Mouse (Mus musculus): ENCODE measurements around the gene Ubc.

Ubc gene

DNA sequence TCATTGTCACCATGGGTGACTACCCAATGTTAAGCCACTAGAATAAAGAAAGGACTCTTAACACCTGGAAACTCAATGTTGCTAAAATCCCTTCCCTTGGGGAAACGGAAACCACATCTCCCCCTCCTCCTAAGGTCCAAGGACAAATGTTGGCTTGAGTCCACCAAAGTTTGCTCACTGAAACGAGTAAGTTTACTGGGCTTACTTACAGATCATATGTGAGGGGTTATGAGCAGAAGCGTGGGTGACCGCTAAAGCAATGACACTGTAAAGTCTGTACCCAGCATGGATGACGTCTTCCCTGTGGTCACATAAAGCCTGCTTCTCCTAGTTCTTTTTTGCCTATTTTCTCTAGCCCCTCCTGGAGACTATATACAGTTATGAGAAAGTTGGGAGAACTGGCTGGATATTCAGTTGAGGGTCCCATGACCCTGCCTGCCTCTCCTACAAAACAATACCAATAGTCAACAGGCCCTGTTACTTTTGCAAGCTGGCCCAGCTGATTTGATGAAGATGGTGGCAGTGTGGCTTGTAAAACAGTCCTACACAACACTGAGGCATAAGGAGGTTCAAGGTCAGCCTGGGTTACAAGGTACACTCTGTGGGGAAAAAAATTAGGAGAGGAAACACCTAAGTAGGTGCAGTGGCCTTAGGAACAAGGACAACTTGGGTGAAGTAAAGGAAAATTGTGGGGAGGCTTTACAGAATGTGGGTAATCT lies 7.9 kb downstream of the Ubc start:
- DNase-seq, result peak; percentile 89

DNA sequence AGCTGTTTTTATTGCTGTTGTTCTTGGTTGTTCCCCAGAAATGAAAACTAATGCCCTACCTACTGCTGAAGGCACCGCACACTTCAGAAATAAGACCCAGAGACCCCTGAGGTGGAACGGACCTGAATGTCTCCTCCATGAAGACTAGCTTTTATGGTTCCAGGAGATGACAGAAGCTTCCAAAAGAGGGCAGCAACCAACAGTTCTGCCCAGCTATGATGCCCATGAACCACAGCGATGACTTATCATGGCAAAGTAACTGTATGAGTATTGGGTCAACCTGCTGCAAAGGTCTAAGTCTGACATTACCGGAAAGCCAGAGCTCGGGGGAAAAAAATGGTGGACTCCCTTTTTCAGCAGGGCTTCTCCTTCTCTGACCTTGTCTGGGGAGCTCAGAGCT lies 11.1 kb downstream of the Ubc start:
- DNase-seq, result peak; percentile 68

DNA sequence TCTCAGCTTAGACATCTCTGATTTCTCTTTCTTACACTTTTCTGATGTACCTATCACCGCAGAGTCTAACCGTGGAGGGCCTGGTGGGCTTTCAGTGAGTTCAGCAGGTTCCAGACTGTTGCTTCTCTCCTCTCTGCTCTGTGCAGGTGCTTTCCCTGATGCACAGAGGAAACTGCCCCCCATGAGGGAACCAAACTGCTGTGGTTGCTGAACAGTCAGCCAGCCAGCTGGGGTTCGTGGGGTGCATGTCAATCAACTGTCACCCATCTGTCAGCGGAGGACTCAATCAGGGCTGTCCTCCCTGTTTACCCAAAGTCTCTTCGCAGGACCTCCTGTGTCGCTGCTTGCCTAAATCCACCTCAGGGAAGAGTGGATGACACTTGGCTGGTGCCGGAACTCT lies 12.8 kb downstream of the Ubc start:
- no peak for DNase-seq

DNA sequence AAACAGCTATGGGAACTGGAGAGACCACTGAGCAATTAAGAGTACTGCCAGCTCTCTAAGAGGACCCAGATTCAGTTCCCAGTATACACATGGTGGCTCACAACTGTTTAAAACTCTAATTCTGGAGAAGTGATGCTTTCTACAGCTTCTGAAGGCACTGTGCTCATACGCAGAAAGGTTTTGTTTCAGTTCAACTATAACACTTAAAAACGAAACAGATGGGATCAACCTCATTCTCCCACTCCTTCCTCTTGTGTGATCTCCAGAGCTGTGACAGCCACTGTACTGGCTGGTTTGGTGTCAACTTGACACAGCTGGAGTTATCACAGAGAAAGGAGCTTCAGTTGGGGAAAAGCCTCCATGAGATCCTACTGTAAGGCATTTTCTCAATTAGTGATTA lies 14.1 kb downstream of the Ubc start:
- no peak for DNase-seq

DNA sequence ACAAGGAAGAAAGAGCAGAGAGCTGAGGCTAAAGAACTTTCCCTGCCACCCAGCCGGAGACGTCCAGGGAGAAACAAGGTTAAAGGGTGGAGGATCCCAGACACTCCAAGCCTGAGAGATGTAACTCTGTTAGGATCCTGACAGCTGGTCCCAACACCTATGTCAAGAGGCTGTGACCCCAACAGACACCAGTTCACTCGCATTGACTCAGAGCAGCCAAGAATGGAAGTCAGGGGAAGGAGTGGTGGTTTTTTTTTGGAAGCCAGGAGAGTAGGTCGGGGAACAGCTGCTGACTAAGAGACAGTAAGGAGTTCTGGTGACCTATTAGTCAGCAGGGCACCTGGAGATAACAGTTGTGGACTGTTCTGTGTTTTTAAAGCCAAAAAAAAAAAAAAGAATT lies 18.0 kb downstream of the Ubc start:
- no peak for DNase-seq

DNA sequence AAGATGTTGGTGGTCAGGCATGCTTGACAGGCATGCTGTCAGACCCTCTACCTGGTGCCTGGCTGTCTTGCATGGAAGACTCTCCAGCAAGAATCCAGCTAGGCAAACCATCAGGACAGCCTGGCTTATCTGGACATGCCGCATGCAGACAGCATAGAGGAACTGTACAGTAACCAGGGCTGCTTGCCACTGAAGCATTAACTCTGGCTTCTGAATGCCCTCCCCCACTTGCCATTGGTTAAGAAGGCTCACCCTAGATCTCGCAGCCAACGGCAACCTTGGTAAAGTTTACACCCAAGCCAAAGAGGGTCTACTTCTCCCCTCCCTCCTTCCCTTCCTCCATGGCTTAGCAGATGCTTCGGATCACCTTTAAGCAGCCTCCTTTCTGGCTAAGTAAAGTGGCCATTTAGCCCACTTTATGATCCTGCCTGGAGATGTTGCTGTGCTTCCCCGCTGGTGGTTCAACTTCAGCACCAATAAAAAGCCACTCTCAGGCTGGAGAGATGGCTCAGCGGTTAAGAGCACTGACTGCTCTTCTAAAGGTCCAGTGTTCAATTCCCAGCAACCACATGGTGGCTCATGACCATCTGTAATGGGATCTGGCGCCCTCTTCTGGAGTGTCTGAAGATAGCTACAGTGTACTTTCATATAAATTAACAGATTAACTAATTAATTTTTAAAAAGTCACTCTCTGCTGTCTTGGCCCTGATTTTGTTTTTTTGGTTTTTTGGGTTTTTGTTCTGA lies 18.9 kb downstream of the Ubc start:
- no peak for DNase-seq

DNA sequence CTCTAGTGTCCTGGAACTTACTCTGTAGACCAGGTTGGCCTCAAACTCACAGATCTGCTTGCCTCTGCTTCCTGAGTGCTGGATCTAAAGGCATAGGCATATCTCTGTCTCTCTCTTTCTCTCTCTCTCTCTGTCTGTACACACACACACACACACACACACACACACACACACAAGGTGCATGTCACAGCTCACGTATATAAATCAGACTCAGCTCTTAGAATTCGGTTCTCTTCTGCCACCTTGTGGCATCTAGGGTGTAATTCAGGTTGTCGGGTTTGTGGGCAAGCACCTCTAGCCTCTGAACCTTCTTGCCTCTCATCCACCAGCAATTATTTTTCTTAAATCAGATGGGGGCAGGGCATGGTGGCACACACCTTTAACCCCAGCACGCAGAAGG lies 21.4 kb downstream of the Ubc start:
- peak; percentile 89 for DNase-seq

DNA sequence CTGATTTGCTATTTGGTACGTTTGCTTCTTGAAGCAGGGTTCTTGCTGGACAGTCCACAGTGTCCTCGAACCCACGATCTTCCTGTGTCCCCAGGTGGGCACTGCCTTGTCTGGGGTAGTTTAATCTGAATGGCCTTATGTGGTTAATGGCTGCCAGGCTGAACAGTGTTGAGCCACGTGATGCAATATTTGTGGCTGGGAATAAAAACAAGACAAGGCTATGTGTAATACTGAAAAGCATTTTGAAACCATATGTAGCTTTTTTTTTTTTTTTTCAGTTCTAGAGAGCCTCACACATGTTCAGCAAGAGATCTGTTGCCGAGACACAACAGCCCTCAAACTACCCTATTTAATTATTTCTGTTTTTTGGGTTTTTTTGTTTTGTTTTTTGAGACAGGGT lies 21.8 kb downstream of the Ubc start:
- no peak for DNase-seq

DNA sequence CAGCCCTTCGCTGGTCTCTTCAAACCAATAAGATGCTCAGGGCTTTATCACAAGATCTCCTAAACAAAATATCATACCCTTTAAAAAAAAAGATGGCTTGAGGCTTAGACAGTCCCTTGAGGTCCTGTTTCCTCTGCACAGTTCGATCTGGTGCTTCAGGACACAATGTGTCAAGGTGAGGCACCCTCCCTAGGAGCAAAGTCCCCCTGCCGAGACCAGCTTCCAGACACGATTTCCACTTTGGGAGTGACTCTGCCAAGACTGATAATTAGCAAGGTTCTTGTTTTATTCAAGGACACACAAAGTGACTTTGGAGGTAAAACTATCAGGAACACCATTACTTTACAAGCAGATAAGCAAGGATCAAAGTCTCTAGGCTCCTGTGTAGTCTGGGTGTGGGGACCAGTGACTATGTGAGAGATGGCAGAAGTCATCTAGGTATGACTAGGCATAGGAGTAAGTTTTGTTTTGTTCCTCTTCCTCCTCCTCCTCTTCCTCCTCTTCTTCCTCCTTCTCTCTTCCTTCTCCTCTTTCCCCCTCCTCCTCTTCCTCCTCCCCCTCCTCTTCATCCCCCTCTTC lies 25.1 kb downstream of the Ubc start:
- no peak for DNase-seq

DNA sequence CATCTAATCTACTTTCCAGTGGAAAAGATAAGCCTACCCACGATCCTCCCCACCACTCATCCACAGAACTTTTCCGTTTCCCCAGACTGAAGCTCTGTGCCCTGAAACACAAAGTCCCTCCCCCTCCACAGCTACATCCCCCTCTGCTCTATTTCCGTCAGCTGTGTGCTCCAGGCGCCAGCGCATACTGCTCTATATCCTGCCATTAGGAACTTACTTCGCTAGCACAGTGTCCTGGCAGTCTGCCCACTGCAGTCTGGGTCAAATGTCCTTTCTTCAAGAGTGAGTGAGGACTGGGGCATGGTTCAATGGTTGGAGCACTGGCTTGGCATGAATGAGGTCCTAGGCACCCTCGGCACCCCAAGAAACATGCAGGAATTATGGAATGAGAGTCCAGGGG lies 26.1 kb downstream of the Ubc start:
- DNase-seq, result peak; percentile 95

DNA sequence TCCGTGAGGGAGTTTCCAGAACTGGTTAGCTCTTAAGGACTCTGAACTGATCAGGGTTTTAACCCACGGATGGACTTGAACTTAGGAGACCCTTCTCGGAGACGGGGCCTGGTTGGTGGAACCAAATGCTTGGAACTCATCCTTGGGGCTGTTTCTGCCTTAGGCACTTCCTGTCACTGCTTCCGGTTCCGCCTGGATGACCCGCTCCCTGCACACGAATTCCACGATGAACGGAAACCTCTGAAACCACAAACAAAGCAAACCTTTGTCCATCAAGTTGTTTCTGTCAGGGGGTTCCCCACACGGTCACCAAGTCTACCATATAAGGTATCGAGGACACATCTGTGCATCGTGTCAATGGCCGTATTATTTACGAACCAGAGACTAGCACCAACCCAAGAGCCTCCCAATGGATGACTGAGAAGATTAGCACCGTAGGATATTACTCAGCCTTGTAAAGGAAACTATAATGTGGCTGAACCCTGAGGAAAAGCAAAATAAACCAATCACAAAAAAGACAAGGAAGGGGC lies 29.0 kb downstream of the Ubc start:
- DNase-seq, result no peak

DNA sequence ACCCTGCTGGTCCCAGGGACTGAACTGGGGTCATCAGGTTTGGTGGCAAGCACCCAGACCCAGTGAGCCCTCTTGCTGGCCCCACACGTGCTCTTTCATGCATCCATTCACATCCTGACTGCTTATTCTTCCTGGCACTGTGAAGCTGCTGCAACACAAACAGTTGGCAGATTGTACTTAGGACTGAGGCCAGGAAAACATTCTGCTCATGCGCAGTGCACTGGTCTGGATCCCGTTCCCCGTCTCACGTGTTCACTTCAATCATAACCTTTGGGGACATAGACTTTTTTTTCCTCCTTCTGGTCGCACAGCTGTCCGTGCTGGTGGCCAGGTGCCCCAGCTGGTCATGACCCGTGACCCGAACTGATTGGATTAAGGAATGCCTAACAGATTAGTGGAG lies 29.4 kb downstream of the Ubc start:
- peak; percentile 92 for DNase-seq

DNA sequence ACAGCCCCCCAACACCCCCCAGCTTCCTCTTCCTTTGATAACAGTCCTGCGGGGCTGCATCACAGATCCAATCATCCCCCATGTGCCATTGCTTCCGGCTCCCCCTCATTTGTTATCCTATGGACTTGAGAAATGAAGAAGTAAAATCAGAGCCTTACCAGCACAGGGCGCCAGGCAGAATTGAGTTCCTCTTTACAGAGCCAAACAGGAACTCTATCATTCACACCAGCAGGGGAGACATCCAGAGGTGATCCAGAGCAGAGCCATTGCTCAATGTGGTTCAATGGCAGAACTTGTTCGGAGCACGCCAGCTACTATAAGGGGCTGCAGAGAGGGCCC lies 31.8 kb downstream of the Ubc start:
- peak; percentile 94 for DNase-seq

DNA sequence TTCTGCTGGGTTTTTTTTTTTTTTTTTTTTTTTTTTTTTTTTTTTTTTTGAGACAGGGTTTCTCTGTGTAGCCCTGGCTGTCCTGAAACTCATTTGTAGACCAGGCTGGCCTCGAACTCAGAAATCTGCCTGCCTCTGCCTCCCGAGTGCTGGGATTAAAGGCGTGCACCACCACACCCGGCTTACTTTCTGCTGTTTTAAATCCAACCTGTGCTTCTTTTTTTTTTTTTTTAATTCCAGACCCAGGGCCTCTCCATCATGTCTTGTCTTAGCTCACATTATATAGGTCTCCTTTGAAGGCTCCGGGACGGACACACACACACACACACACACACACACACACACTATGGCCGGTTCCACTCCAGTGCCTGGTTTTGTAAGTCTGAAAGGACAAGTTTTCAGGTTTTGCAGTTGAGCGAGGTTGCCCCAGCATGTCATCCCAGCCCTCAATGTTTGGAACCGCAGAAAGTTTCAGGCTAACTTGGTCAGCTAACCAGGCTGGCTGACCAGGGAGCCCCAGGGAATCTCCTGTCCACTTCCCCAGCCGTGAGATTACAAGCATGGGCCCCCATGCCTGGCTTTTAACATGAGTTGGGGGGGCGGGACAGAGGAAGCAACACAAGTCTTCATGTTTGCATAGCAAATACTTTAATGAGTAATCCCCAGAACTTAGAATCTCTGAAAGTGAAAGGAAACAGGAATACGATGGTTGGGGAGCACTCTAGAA lies 32.3 kb downstream of the Ubc start:
- no peak for DNase-seq

DNA sequence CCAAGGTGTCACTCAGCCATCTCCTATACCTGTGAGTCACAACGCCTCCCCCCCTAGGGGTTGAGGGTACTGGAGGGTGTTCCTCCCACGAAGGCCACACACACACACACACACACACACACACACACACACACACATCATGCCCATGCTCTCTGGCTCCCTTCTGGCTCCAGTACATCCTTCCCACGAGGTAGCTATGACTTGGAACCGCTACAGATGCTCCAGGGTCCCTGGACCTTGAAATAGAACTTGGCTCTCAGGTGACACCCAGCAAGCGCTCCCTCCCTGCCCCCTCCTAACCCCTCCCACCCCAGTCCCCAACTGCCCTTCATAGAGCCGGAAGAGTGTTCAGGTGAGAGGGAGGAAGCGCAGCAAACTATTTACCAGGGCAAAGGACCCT lies 34.4 kb downstream of the Ubc start:
- peak; percentile 92 for DNase-seq

DNA sequence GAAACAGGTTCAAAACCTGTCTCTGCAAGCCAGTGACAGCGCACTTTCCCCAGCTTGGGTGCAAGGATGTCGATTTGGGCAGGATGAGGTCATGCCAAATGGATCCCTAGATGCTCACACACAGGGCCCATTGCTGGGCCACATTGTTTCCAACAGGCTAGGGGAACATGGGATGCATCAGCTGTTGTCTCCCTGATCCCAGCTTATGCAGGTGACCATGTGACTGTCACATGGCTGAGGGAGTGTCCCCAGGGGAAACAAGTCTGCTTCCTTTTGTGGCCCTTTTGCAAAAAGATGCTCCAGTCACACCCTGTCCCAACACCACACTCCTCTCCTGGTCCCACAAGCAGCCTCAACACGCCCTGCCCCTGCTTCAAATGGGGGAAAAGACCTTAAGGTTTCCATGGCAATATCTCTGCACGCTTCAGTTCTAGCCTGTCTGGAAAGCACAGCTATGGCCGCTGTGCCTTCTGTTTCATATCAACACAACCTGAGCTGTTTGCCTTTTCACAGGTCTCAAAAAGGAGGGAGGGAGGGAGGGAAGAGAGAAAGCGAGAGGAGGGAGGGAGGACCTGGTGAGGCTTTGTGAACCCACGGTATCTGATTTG lies 35.0 kb downstream of the Ubc start:
- DNase-seq, result no peak

DNA sequence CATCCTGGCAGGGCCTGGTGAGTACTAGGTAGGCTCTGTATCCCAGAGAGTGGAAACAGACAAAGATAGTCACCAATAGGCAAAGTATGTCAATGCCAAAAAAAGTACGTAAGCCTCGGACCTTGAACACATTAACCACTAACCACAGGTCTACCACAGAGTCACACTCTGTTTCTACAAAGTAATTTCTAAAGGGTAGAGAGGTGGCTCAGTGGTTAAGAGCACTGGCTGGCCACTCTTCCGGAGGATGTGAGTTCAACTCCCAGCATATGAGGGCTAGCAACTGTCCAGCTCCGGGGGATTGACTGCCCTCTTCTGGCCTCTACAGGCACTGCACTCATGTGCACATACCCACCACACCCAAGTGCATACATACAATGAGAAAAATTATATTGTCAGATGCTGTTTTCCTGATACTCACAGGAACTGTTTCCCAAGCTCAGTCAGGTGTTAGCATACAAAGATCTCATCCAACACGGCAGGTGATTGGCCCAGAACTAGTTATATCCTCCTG lies 37.2 kb downstream of the Ubc start:
- no peak for DNase-seq

DNA sequence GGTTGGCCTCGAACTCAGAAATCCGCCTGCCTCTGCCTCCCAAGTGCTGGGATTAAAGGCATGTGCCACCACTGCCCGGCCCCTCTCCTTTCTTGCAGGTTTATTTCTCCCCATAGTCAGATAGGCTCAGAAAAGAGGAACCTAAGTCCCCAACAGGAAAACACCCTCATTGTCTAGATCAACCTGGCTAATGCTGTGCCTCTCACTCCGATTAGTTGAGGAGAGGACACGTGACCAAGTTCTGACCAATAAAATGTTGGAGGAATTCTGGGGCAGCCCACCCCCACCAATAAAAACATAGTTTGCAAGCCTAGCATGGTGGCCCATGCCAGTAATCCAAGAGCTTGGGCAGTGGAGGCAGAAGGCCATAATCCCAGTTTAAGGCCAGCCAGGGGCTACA lies 38.1 kb downstream of the Ubc start:
- DNase-seq, result peak; percentile 83

DNA sequence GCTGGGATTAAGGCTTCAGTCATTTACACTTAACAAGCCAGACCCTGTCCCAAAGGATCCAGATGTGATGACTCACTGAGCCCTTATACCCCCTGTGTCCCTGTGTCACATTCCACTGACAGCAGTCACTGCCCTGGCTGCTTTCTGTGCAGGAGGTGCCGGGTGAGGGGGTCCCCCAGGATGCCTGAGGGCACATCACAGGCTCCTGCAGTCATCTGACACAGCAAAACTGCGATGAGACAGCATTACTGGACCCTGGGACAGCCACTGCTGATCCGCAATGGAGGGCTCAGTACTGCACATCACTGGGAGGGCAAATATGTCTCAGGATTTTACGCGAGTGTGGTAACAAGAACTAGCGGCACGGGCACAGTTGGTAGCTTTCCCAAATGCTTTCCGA lies 38.9 kb downstream of the Ubc start:
- peak; percentile 84 for DNase-seq

DNA sequence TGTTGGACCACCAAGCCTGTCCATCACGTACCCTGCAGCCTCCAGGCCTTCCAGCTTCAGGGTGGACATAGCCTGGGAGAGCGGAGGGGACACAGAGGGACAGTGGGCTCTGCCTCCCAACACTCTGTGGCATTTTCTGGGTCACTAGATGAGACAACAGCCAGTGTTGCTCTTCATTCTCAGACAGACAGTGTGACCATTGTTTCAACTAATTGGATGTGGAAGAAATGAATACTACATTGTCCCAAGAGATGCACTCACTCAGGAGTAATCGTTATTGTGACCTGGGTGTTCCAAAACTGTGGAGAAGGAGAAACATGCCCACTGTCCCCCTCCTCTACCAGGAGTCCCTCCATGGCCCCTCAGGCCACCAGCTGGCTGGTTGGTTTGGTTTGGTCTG lies 40.6 kb downstream of the Ubc start:
- DNase-seq, result no peak

DNA sequence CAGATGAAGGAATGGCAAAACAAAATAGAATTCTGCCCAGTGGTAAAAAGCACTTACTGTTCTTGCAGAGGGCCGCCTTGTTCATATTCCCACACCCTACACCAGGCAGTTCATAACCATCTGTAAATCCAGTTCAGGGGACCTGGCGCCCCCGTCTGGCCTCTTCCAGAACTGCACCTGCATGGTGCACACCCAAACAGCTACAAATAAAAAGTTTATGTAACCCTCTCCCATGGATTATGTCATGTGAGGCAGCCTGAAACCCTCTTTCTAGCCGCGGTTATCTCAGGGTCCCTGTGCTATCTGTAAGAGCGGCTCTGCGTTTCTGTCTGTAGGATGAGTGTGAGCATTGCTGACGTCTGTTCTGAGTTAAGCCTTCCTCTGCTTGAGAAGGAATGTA lies 41.5 kb downstream of the Ubc start:
- peak; percentile 94 for DNase-seq

DNA sequence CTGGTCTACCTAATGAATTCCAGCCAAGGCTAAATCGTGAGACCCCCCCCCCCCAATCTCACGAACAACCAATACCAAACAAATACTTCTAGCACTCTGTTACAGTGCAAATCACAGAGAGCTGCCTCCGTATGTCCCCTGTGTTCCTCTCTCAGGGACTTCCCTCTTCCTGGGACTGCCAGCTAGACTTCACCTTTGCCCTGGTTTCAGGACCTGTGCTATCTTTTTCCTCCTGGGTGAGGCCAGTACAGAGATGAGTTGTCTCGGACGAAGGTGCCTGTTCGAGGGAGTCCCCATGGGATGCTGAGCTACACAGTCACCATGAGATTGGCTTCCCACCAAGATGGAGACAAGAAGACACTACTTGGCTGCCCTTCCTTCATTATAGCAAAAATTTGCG lies 41.9 kb downstream of the Ubc start:
- DNase-seq, result peak; percentile 88

DNA sequence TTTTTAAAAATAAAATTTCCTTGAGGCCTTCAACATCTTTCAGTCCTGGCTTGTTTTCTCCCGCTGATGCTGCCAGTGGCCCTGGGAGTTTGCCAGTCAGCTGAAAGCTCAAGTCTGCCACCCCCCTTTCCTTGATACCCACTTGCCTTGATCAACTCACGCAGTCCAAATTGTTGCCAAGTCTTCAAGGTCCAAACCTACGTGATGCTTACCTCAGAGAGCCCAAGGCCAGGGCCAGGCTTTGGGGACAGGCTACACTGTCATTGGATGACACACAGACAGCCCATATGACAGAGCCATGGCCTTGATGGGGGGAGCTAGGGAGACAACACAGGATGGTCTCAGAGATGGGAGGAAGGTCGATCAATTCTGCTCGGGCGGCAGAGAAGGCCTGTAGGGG lies 45.7 kb downstream of the Ubc start:
- DNase-seq, result no peak

Data from heart, adult 11 months (tissue).